Mouse (Mus musculus): Measurements from ENCODE around the gene Gtf3c2. TPM values are rescaled to one million over a fixed set of nuclear protein-coding genes. Genes with fewer than 3 reads are reported as not detected.
A peak's percentile ranks its signal among the peaks of the same experiment; 100 is the strongest.

The Gtf3c2 gene
- total RNA-seq, 2 experiments from 2014 or later = 76.4 to 112 TPM

DNA sequence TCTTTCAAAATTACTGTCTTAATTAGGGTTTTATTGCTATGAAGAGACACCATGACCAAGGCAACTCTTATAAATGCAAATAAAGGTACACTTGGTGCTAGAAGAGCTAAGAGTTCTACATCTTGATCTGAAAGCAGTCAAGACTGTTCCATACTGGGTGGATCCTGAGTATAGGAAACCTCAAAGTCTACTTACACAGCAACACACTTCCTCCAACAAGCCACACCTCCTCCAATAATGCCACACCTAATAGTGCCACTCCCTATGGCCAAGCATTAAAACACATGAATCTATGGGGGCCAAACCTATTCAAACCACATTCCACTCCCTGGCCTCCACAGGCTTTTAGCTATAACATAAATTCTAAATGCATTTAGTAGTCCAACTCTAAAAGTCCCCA, 17.5 kb downstream of the Gtf3c2 start:
- no peak for ATAC-seq (replicated peaks; ENCODE audit: low FRiP score, low TSS enrichment, poor library complexity, severe bottlenecking)

DNA sequence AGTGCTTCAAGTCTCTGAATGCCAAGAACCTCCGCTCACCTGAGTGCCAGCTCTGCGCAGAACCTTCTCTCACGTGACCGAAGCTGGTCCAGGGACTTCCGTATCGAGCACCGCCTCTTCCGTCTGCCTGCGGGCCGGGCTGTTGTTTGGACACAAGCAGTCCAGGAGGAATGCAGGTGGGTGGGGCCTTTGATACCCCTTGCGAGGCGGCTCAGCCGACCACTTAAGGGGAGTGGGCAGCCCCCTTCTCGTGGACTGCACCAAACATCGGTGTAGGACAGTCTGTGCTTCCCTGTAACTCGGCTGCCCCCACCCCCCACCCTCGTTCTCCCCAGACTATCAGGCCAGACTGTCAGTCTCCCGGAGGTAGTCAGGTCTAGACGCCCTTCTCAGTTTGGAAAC, 25.8 kb downstream of the Gtf3c2 start, which contains the start of gene Mpv17:
Gene Mpv17, minus strand, starts transcription at position 100 of the 402 bp plus-strand sequence.
- peak; percentile 93 for ATAC-seq (replicated peaks; ENCODE audit: low FRiP score, low TSS enrichment, poor library complexity, severe bottlenecking)

DNA sequence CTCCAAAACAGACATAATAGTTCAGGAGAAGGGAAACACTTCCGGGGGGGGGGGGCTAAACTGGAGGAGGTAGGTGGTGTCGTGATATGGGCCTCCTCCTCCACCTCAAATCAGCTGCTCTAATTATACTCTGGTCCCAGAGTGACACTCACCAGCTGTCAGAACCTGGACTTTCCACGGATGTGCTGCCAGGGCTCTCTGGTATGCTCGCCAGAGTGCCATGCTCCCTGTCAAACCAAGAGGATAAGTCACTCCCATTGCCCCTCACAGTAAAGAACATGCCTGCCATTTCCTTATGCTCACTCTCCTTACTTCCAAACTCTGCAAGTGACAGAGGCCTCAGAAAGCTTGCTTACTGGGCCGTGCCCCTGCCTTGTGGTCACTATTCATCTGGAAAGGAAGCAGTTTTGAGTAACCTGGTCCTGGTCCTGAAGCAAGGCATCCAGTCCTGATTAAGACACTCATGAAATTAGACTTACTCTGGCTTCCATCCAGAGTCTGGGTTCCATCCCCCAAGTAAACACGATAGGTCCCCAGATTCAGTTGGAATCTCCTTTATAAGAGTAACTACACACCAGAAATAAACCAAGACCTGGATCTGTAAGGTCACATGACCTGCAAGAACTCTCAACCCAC, 26.3 kb downstream of the Gtf3c2 start:
- peak; percentile 5; the same call in 1 of the 2 replicates for ATAC-seq (replicated peaks; ENCODE audit: low FRiP score, low TSS enrichment, poor library complexity, severe bottlenecking)

DNA sequence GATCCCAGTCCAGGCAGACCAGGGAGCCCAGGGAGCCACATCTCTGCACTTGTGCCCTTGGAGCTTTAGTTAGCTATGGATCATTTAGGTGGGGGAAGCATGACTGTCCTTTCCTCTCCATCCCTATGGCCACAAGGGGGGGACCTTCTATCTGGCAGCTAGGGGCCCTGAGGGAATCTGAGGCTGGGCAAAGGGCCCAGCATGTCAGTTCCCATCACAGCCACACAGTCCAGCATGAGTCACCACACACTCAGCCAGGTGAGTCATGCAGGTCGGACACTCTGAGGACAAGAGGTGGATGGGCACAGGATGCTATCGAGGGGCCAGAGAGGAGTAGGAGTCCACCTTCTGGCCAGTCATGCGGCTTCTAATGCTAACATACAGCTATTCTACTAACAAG, 28.2 kb downstream of the Gtf3c2 start:
- no peak for ATAC-seq (replicated peaks; ENCODE audit: low FRiP score, low TSS enrichment, poor library complexity, severe bottlenecking)

- no peak for ATAC-seq (replicated peaks; ENCODE audit: low FRiP score, low TSS enrichment, poor library complexity, severe bottlenecking)
These were observed 30.2 kb downstream of the Gtf3c2 start for GRCm38 (mm10) chr5:31149781-31150180.

DNA sequence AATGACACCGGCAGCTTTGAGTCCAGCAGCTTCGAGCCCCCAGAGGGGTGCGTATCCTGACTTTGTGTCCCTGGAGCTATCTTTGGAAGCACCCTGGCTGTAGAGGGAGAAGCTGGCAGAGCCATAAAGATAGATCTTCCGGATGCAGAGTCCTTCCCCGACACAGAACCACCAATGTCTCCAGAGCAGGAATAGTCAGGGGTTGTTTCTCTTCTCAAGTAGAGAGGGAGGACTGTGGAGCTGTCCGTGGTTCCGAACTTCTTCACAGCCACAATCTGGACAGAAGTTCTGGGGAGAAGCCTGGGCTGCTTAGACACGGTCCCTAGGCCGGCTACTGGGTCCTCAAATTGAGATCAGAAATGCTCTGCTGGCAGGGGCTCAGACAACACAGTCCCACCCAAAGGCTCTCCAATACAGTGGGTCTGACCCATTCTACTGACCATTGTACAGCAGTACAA, 40.9 kb downstream of the Gtf3c2 start:
- ATAC-seq (replicated peaks; ENCODE audit: low FRiP score, low TSS enrichment, poor library complexity, severe bottlenecking) = peak; percentile 24; the same call in 1 of the 2 replicates

- 0 out of 2 replicates have a peak, but pooled peaks have one; percentile 12 for ATAC-seq (replicated peaks; ENCODE audit: low FRiP score, low TSS enrichment, poor library complexity, severe bottlenecking)
These were observed 41.5 kb downstream of the Gtf3c2 start, which contains the start of gene Ucn for GRCm38 (mm10) chr5:31138241-31138967. TSS of gene Ucn (minus strand) at chr5:31138829.

- ATAC-seq (replicated peaks; ENCODE audit: low FRiP score, low TSS enrichment, poor library complexity, severe bottlenecking) = no peak
These were observed 42.3 kb downstream of the Gtf3c2 start for GRCm38 (mm10) chr5:31137658-31138057.

DNA sequence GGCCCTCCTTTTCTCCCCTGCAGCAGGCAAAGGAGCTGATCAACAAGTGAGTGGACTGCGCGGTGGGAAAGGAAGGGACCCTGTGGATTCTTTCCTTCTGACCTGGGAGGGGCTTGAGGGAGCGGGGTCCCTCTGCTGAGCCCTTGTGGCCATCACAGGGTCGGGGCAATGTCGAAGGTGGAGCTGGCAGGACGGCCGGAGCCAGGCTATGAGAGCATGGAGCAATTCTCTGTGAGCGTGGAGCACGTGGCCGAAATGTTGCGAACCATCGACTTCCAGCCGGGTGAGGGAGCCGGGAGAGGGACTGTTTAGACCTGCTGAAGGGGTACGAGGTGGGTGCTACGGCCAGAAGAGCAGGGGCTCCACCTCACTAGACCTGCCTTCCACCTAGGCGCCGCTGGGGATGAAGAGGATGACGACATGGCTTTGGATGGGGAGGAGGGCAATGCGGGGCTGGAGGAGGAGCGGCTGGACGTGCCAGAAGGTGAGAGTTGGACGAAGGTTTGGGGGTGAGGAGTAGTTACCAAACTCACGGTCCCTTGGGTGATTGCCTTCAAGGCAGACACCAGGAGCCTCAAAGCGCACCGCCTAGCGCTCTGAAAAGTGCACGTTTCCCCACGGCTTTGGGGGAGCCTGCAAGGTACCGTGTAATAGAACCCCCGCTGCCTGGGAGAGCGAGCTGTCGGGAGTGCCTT, 43.1 kb downstream of the Gtf3c2 start:
- ATAC-seq (replicated peaks; ENCODE audit: low FRiP score, low TSS enrichment, poor library complexity, severe bottlenecking) = no peak

- no peak for ATAC-seq (replicated peaks; ENCODE audit: low FRiP score, low TSS enrichment, poor library complexity, severe bottlenecking)
These were observed 53.9 kb downstream of the Gtf3c2 start for GRCm38 (mm10) chr5:31126050-31126449.

- no peak for ATAC-seq (replicated peaks; ENCODE audit: low FRiP score, low TSS enrichment, poor library complexity, severe bottlenecking)
These were observed 56.5 kb downstream of the Gtf3c2 start for GRCm38 (mm10) chr5:31123481-31123880.

DNA sequence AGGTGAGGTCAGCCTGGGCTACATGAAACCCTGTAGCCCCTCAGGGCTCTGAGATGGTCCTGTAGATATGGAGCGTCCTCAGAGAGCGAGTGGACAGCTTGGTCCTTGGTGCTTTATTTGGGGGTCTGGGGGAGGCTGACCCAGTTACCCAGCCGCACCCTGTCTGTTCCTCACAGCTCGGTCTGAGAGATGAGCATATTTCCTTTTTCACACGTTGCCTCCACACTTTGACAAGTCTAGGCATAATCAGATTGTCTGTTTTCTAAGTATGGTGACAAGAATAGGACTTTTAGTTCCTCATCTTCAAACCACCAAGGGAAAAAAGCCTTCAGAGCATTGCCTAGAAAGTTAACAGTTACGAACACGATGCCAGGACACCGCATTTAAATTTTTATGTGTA, 58.8 kb downstream of the Gtf3c2 start:
- ATAC-seq (replicated peaks; ENCODE audit: low FRiP score, low TSS enrichment, poor library complexity, severe bottlenecking) = no peak

DNA sequence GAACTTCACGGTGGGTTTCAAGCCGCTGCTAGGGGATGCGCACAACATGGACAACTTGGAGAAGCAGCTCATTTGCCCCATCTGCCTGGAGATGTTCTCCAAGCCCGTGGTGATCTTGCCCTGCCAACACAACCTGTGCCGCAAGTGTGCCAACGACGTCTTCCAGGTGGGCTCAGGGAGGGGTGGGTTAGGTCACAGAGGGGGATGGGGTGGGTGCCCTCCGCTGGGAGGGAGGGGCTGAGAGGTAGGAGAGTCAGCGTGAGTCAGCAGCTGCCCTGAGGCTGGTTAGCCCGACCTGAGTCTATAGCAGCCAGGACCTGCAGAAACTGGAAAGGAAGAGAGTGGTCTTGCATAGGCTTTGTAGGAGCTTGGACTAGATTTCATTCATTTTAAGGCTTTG, 63.0 kb downstream of the Gtf3c2 start:
- ATAC-seq (replicated peaks; ENCODE audit: low FRiP score, low TSS enrichment, poor library complexity, severe bottlenecking) = no peak

- ATAC-seq (replicated peaks; ENCODE audit: low FRiP score, low TSS enrichment, poor library complexity, severe bottlenecking) = no peak
These were observed 63.6 kb downstream of the Gtf3c2 start, which contains the start of gene Trim54 for GRCm38 (mm10) chr5:31116354-31116753. TSS of gene Trim54 (plus strand) at chr5:31116712.

DNA sequence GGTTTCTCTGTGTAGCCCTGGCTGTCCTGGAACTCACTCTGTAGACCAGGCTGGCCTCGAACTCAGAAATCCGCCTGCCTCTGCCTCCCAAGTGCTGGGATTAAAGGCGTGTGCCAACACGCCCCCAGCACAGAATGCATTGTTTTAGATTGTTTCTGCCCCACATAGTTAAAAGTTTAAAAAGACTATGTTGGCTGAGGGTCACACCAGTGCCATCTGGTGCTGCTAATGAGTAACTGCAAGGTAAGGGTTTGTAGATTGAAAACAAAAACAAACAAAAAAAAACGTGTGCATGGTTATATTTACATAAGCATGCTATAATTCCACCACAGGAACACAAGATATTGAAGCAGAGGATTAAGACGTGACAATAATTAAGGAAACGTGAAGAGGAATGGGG, 69.2 kb downstream of the Gtf3c2 start:
- ATAC-seq (replicated peaks; ENCODE audit: low FRiP score, low TSS enrichment, poor library complexity, severe bottlenecking) = no peak; the same call in 1 of the 2 replicates

DNA sequence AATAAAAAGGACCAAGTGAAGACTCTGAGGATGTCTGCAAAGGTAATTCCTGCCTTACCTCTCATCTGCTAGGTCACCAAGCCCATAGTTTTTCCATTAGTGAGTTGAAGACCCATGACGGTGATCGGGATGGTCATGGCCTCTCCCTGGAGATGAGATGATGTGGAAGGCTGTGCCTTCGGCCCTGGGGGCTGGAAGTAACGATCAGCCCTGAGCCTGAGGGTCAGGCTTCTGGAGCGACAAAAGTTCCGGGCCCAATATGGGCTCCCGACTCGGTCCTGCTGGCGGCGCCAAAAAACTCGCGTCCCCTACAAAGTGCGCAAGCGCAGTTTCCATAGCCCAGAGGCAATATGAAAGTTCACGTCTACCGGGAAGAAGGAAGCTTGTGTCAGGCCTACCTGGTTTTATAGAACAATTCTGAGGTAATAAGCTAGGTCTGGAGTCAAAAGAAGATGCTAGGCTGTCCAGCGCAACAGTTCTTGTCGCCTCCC, 71.9 kb downstream of the Gtf3c2 start, which contains the start of gene Slc30a3:
Gene Slc30a3, minus strand, starts transcription at position 238 of the 491 bp plus-strand sequence.
- ATAC-seq (replicated peaks; ENCODE audit: low FRiP score, low TSS enrichment, poor library complexity, severe bottlenecking) = no peak

Measured in megakaryocyte-erythroid progenitor cell, adult 5-6 weeks (primary cell).